Mouse (Mus musculus) liver, postnatal 0 days (tissue): ENCODE results near the gene Gja3.
"Not testable (repeated sequence)": the region's sequence is repeated elsewhere in the genome, so short reads cannot be mapped to it uniquely, and the experiment has no call there.

Experiments used
- CTCF ChIP-seq: sonication (generic); IDR thresholded peaks from 2 replicates; pipeline ENCODE4 v1.5.1; 2016; ENCODE audit warnings: antibody characterized with exemption, low read depth
- EP300 ChIP-seq: IDR thresholded peaks from 2 replicates; pipeline ENCODE4 v1.6.1; 2016; ENCODE audit warnings: antibody characterized with exemption, low read depth, mild to moderate bottlenecking

DNA sequence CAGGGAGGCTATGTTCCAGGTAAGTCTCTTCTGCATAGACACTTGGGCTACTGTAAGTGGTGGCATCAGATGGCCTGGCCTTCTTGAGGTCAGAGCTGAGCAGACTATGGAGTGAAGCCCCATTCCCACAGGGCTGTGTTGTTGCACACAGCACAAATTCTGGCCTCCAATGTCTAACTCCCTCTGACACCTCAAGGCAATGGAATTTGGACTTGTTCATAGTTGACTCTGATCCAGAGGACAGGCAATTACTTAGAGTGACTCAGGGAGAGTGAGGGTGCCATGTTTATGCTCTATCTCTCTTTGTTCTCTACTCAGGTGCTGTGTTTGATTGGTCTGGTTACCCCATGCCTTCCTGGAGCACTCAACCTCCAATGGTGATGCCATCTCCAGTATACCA, 41.1 kb downstream of the Gja3 start:
- TF ChIP-seq CTCF, EP300: not testable (repeated sequence)
